Mouse (Mus musculus): ENCODE measurements at regions not wholly inside any gene's neighbourhood (a gene's known extent, or its start where the extent isn't known, plus 50 kb on each side); places are given as distances from the start of the nearest gene placed in this dataset.

DNA sequence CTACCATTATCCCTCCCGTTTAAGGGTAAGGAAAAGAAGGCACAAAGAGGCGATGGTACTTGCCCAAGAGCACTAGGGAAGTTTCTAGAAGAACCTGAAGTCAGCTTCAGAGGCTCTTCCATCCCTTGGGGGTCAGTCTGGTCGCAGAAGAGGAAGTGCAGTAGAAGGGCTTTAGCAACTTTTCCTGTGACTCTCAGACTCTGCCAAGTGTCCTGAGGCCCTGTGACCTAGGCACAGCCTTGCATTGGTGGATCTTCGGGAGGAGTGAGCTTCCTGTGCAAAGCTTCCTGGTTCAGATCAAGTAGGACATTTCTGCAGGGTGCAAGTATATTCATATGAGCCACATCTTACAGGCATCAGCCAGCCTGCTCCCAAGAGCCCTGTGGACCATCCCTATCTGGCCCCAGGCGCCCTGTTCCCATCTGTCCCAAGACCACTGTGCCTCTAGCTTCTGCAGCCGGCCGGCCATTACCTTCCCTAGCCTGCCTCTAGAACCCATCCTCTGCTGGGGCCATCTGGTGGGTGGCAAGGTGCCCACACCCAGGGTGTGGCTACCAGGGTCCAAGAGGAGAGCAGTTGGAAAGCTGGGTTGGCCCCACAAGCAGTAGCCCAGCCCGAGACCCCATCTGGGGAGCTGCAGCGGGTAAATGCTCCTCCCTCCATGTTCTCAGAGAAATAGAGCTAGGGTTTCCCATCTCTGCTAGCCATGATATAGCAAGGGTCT is 72.4 kb upstream of the Lhx1 start:
- TF ChIP-seq CTCF (IDR thresholded peaks at IDR 0.05; ENCODE audit: borderline replicate concordance, insufficient read depth, low read depth, low read length) (no peak), POLR2A (IDR thresholded peaks at IDR 0.05; ENCODE audit: borderline replicate concordance, insufficient read depth, low read length) (no peak)
